In the genomic region with DNA sequence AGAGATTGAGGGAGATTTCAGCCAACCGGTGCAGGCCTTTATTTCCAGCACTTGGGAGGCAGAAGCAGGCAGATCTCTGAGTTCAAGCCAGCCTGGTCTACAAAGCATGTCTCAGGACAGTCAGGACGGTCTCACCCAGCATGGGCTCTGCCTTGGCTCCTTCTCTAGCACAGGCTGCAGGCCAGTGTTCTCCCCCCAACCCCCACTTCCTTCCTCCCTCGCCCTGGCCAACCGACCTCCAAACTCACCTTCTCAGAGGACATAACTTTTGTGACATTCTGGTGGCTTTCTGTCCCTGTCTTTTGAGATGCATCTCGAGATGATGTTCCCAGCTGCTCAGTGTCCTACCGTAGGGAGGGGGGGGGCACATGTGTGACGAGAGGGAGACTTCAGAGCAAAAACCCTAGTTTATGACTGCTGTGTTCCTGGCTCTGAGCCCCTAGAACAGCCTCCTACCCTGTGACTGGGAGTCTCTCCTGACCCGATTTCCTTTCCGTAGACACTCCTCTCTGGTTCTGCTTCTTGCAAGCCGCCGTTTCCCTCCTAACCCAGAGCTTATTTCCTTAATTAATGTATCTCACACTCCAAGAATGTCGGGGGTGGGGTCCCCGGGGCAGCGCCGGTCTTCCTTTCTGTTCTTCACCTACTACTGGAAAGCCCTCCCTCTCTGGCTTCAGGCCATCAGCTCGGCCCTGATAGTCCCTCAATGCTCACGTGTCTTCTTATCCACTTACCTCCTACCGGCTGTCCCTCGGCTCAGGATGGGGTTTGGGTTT, we compare ENCODE assay signal across 8 mouse cellular contexts. TPM values are rescaled to one million over a fixed set of nuclear protein-coding genes. Genes with fewer than 3 reads are reported as not detected.
A peak's percentile ranks its signal among the peaks of the same experiment; 100 is the strongest.
DNase-seq lines count a peak whose midpoint lies in the region; ATAC-seq and TF ChIP-seq lines count a peak whose summit lies in the region.

No protein-coding gene starts in this region.

- peaks cover 0 to 14% of the 10 kb centered on the region in 2 experiments; a peak in 2 of 4 replicates for H3K4me1 ChIP-seq in ES-E14 (ENCODE audit: control insufficient read depth in 2 of 2, insufficient read depth in 2 of 2, low read length in 2 of 2, poor library complexity in 1 of 2)
- no peaks in the 10 kb centered on the region for H3K4me1 ChIP-seq in liver, embryonic 12.5 days

- peak overlapping the region; percentile 44 for H3K9ac ChIP-seq in ES-E14 (ENCODE audit: insufficient read depth, low read depth, low read length, poor library complexity, severe bottlenecking)
- H3K9ac ChIP-seq in liver, embryonic 12.5 days = no peak overlapping the region

- peak overlapping the region; percentile 76 for H3K27ac ChIP-seq in ES-E14 (ENCODE audit: insufficient read depth, low read depth, low read length, poor library complexity, severe bottlenecking)
- 0 out of 2 replicates have a peak overlapping the region, but pooled peaks have one; percentile 17 for H3K27ac ChIP-seq in liver, embryonic 12.5 days

- peak; percentile 20 for DNase-seq in adrenal gland, adult 2 months
- no peak for DNase-seq in adrenal gland, adult 18-20 months (ENCODE audit: low spot score in 2 of 2)
- no peak for DNase-seq in ES-E14 (ENCODE audit: low read depth, low spot score)
- DNase-seq in heart, postnatal 4 days = peak; percentile 81
- DNase-seq in left cerebral cortex, postnatal 14 days (ENCODE audit: low spot score in 2 of 2) = no peak
- DNase-seq in thymus, postnatal 0 days (ENCODE audit: low spot score) = no peak
- no peak for DNase-seq in adipocyte (ENCODE audit: low spot score)

- H3K4me3 ChIP-seq in ES-E14 (ENCODE audit: insufficient read depth in 1 of 2, low read depth in 1 of 2, low read length in 2 of 2, poor library complexity in 1 of 2, severe bottlenecking in 1 of 2) = peak overlapping the region; percentile 50 to 59
- peak overlapping the region; percentile 14 for H3K4me3 ChIP-seq in liver, embryonic 12.5 days

- H3K36me3 ChIP-seq in ES-E14 (ENCODE audit: control insufficient read depth, insufficient read depth, low read length, poor library complexity, severe bottlenecking) = no peaks in the 10 kb centered on the region
- no peaks in the 10 kb centered on the region for H3K36me3 ChIP-seq in liver, embryonic 12.5 days

- intact Hi-C loops in left cerebral cortex, postnatal 14 days (cut with DNase I) = no loop called here

- peaks cover 54% of the 10 kb centered on the region for H3K27me3 ChIP-seq in liver, embryonic 12.5 days (replicated peaks)

- 11% methylated on average over 19 of the region's 19 CpGs for WGBS in liver, embryonic 12.5 days (ENCODE audit: insufficient replicate concordance)

- H3K9me3 ChIP-seq in ES-E14 (ENCODE audit: control insufficient read depth, insufficient read depth, low read depth, low read length) = no peaks in the 10 kb centered on the region
- H3K9me3 ChIP-seq in liver, embryonic 12.5 days (replicated peaks) = 0 out of 2 replicates have a peak, but pooled peaks cover 4% of the 10 kb centered on the region

- H3K4me2 ChIP-seq in liver, embryonic 12.5 days = peak overlapping the region; percentile 46

- in situ Hi-C loops in ES-E14 (cut with MboI; ENCODE audit: low sequenced_read_pairs in 2 of 2, unreplicated experiment in 2 of 2) = no loop called here

- ATAC-seq in liver, embryonic 12.5 days = 0 out of 2 replicates have a peak, but pooled peaks have one; percentile 21

TF ChIP-seq in ES-E14, 5 proteins besides CTCF, POLR2A, EP300 and RAD21:
- TF ChIP-seq CHD2 (IDR thresholded peaks at IDR 0.05; ENCODE audit: low read depth, low read length) (no peak), ZC3H11A (IDR thresholded peaks at IDR 0.05; ENCODE audit: borderline replicate concordance, low read depth, low read length) (no peak), HCFC1 (IDR thresholded peaks at IDR 0.05; ENCODE audit: borderline replicate concordance, insufficient read depth, low read length) (no peak), MAFK (IDR thresholded peaks at IDR 0.05; ENCODE audit: insufficient read depth, low read depth, low read length) (no peak), ZNF384 (IDR thresholded peaks at IDR 0.05; ENCODE audit: low read depth, low read length) (no peak)

RNA-seq across cellular contexts. Expression of a gene that starts 27.8 kb away (rescaled TPM):
- under 1 TPM in 1 of 2 experiments, not detected in 1; 0.17 TPM for total RNA-seq in adrenal gland, adult 2 months (2021)
- 0.21 TPM in 1 of 2 replicates, not detected in the other for polyA plus RNA-seq in adrenal gland, adult 2 months (2012; rRNA removed)
- under 1 TPM in 1 of 2 experiments, not detected in 1; 0.22 TPM for total RNA-seq in adrenal gland, adult 18-20 months (2021)
- total RNA-seq in ES-E14 (2012; rRNA removed) = 0.16 and 0.22 TPM in 2 replicates
- total RNA-seq in heart, postnatal 4 days (2021) = not detected
- polyA plus RNA-seq in liver, embryonic 12.5 days (2016; fragmentation: Nextera tagmentation; extraction: Ambion mirVana) = 0.07 and 0.08 TPM in 2 replicates
- total RNA-seq in left cerebral cortex, postnatal 14 days (2021) = under 1 TPM in 1 of 2 experiments, not detected in 1; 0.13 TPM
- polyA plus RNA-seq in thymus, postnatal 0 days (2015; fragmentation: Nextera tagmentation; extraction: Ambion mirVana) = not detected in 2 replicates

RNA-seq across cellular contexts. Expression of a gene that starts 57.4 kb away (rescaled TPM):
- total RNA-seq in adrenal gland, adult 2 months (2021) = not detected
- polyA plus RNA-seq in adrenal gland, adult 2 months (2012; rRNA removed) = not detected in 2 replicates
- not detected for total RNA-seq in adrenal gland, adult 18-20 months (2021)
- total RNA-seq in ES-E14 (2012; rRNA removed) = 0.21 and 0.36 TPM in 2 replicates
- total RNA-seq in heart, postnatal 4 days (2021) = 1 to 10 TPM in 1 of 2 experiments, under 1 TPM in 1; 0.88 to 1.4 TPM
- not detected in 2 replicates for polyA plus RNA-seq in liver, embryonic 12.5 days (2016; fragmentation: Nextera tagmentation; extraction: Ambion mirVana)
- total RNA-seq in left cerebral cortex, postnatal 14 days (2021) = not detected
- 0.07 and 0.15 TPM in 2 replicates for polyA plus RNA-seq in thymus, postnatal 0 days (2015; fragmentation: Nextera tagmentation; extraction: Ambion mirVana)

Comparison
In these comparisons a context has a peak if more than half of its experiments do, and no peak if none do; other contexts are left out.
1. DNase-seq: peak in adrenal gland, adult 2 months (single experiment) and heart, postnatal 4 days (single experiment); none in adrenal gland, adult 18-20 months (0 of 2), ES-E14 (single experiment), left cerebral cortex, postnatal 14 days (0 of 2), thymus, postnatal 0 days (single experiment) and adipocyte (single experiment).